Mouse (Mus musculus): ENCODE data around the gene Fntb.
A peak's percentile ranks its signal among the peaks of the same experiment; 100 is the strongest.

Fntb gene

GRCm38 (mm10) chr12:76954698-76955423 lies 189.5 kb downstream of the Fntb start:
- no peak for DNase-seq (ENCODE audit: low read depth, low spot score)

DNA sequence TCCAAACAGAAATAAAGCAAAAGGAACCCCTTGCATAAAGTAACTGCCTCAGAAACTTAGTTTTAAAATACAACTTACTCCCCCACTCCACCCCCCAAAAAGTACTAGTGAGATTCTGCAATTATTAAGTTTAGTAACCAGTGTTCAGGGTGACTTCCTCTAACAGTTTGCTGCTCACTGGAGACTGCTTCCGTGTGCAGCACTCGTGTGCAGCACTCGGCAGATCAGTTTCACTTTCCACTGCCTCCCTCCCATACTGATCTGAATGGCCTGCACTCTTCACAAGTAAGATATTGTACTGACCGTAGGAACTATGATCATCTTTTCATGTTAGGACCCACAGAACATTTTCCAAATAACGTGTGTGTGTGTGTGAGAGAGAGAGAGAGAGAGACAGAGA lies 192.3 kb downstream of the Fntb start:
- DNase-seq (ENCODE audit: low read depth, low spot score) = no peak

GRCm38 (mm10) chr12:76961052-76961931 lies 195.9 kb downstream of the Fntb start:
- DNase-seq (ENCODE audit: low read depth, low spot score) = no peak

- DNase-seq (ENCODE audit: low read depth, low spot score) = peak; percentile 98
Measured at GRCm38 (mm10) chr12:76961932-76962891, 196.8 kb downstream of the Fntb start, which contains the start of gene Max. Max (minus strand) TSS chr12:76962201.

DNA sequence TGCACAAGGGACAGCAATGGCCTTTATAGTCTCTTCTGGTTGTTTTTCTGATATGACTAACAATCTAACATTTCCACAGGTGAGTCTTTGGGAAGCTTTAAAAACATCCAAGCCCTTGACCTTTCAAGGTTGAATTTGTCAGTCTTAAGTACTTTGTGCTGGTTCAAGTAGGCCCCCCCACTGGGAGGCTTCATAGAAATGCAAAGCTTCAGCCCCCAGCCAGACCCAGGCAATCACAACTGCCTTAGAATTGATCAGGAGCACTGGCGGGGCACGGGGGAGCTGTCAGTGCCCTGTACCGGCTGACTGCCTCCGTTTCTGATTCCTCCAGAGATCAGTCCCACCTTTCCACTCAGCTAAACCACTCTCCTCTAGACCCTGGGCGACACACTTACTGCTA lies 199.7 kb downstream of the Fntb start:
- DNase-seq (ENCODE audit: low read depth, low spot score) = no peak

- no peak for DNase-seq (ENCODE audit: low read depth, low spot score)
Measured at GRCm38 (mm10) chr12:76965876-76966275, 200.5 kb downstream of the Fntb start.

Data from retina, postnatal 7 days (tissue).